Mouse (Mus musculus): Measurements from ENCODE around the gene Ak3.

The Ak3 gene

DNA sequence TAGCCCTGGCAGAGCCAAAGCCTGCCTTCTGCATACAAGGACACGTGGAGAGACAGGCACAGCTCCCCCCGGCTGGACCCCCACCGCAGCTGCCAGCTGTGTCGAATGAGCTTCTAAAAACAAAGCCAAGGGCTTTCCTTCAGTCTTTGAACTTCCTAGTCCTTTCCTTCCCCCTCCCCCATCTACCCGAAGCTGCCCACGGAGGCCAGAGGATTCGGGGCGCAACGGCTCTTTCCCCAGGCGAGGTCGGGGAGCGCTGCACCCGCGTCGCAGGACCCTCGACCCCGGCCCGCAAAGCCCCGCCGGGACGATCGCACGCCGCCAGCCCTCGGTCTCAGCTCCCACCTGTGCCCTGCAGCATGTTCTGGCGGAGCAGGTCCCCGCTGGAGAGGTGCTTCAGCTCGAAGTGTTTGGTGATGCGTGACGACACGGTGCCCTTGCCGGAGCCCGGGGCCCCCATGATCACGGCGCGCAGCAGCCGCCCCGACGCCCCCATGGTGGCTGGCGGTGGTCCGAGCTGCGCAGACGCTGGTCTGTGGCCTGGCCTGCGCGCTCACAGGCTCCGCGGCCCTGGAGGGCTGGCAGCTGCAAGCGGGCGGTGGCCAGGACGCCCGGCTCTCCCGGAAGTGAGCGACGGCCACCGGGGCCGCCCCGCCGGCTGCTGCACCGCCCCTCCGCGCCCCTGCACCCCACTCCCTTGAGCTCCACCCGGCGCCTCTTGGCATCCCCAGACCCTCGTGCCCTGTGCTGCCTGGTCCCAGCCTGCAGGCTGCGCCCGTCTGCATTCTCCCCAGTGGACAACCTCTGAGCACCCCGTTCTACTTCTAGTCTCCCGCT is at the start of gene Ak3:
Gene Ak3, minus strand, starts transcription at position 628 of the 837 bp plus-strand sequence.
- DNase-seq (ENCODE audit: low spot score), result peak; percentile 36

- DNase-seq (ENCODE audit: low spot score), result no peak
Observed at GRCm38 (mm10) chr19:29092194-29092593, 44.4 kb upstream of the Ak3 start.

DNA sequence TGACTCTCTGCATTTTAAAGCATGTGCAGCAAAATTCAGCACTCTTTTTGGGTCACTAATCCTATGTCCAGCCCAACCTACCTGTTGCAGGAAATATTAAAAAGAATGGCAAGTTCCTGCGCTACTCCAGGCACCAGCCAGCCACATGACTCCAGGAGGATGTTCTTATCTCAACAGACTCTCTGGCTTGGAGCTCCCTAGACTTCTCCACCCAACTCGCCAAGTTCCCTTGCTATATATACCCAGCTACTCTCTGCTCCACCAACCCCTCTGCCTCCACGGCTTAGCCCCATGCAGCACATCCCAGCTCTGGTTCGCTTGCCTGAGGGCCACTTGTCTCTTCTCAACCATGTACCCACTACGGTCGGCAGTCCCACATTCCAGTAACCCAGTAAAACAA is 40.9 kb upstream of the Ak3 start:
- no peak for DNase-seq (ENCODE audit: low spot score)

DNA sequence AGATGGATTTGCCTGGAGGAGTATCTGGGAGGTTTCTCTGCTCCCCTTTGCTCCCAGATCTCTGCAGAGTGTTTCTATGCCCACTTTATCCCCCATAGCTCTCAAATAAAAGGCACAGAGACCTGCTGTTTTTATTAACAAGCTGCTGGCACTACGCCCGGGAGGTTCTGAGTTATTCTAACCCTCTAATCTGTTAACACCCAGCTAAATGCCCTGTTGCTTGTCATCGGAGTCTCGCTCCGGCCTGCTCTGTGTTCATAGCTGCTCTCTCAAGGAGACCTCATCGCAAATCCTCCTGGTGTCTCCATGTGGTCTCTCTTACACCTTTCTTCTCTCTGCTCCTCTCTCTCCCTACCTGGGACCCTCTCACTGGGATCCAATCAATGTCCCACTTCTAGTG is 27.0 kb upstream of the Ak3 start:
- DNase-seq (ENCODE audit: low spot score), result no peak

DNA sequence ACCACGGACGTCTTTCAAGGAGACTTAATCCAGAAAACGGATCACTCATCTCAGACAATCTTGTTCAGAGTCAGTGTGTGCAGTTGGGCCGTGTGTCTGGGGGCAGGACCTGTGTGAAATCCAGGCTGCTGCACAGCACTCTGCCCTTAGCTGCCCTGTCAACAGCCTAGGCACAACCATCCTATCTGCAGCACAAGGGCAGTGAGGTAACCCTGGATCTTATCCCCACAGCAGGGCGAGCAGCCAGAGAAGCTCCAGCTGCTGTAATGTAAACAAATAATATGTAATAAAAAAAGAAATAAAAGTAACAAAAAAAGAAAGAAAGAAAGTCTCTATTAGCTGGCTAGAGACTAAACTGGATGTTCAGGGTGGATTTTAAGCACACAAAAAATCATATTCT is 21.4 kb upstream of the Ak3 start:
- DNase-seq (ENCODE audit: low spot score), result no peak

GRCm38 (mm10) chr19:29066981-29067471 is 19.3 kb upstream of the Ak3 start:
- DNase-seq (ENCODE audit: low spot score), result peak; percentile 96

DNA sequence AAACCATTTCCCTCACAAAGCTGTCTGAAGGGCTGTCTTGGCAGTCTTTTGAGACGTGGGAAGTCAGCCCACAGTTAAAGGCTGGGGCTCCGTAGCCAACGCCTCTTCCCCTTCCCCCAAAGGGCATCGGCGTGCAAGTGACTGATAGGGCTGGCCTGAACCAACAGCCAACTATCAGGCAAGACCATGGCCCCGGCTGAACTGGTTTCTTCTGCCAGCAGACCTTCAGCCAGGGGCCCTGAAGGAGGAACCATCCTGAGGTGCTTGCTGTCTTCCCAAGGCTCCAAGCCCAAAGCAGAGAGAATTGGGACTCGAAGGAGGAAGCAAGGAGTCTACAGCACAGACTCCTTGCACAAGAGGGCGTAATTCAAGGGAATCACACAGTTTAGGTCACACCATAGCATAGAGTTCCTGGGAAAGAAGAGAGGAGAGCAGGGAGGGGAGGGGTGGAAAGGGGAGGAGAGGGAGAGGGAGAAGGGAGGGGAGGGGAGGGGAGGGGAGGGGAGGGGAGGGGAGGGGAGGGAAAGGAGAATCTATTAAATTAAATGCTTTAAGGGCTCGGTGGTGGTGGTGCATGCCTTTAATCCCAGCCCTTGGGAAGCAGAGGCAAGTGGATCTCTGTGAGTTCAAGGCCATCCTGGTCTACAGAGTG is 16.8 kb upstream of the Ak3 start:
- peak; percentile 92 for DNase-seq (ENCODE audit: low spot score)

- peak; percentile 99 for DNase-seq (ENCODE audit: low spot score)
Observed at GRCm38 (mm10) chr19:29063577-29064363, 16.0 kb upstream of the Ak3 start.

DNA sequence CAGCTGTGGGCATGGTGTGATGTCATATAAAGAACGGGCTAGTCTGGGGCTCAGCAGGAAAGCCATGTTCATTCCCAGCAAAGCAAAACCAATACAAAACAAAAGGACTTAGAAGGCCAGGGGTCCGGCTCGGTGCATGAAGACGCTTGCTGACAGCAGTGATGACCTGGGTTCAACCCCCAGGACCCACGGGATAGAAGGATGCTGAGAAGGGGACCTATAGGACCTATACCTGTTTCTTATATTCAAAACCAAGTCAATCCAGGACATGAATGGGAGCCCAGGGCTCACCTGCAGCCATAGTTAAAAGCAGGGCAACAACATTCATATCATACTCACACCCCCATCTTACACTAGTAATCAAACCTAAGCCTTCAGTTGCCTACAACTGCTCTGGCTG is 15.2 kb upstream of the Ak3 start:
- DNase-seq (ENCODE audit: low spot score), result no peak

DNA sequence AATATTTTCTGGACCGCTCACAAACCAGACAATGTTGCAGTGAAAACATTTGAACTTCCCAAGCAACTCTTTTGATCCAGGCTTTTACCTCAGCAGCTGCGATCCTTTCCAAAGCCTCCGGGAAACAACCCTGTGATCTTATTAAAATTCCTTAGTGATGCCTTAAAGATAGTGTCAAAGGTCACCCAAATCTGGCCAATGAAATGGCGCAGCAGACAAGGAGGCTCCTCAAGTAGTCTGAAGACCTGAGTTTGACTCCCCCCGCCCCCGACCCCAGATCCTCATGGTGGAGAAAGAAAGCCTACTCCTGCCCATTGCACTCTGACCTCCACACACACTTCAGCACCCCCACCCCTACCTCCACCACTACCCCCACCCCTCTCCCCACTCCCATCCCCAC is 12.5 kb upstream of the Ak3 start:
- no peak for DNase-seq (ENCODE audit: low spot score)

DNA sequence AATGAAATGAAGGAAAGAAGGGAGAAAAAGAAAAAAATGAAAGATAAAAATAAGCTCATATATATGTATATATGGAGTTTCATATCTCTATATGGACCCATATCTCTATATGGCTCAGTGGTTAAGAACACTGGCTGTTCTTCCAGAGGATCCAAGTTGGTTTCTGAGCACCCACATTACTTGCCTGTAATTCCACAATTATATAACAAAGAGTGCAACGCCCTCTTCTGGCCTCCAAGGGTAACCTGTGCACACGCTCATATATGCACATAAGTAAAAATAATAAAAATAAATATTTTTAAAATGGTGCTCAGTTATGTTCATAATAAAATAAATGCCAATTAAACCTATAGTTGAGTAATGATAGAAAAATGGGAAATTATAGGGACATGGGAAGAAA is 11.9 kb upstream of the Ak3 start:
- DNase-seq (ENCODE audit: low spot score), result no peak

DNA sequence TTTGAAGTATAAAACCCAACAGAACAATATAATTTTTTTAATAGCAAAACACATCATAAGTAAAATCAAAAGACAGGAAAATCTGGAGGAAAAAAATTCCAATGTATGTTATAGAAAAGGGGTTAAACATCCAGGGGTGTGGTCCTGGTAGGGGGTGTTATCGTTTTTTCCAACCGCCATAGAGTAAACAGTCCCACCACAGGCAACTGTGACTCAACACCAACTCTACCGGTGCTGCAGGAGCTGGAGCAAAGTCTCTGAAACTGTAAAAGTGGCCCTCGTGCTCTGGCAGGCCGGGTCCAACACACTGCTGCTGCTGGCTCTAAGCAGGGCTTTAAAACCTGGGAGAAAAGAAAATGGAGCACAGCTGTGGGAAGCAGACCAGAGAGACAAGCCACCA is 11.0 kb upstream of the Ak3 start:
- no peak for DNase-seq (ENCODE audit: low spot score)

GRCm38 (mm10) chr19:29055469-29055868 is 7.7 kb upstream of the Ak3 start:
- no peak for DNase-seq (ENCODE audit: low spot score)

DNA sequence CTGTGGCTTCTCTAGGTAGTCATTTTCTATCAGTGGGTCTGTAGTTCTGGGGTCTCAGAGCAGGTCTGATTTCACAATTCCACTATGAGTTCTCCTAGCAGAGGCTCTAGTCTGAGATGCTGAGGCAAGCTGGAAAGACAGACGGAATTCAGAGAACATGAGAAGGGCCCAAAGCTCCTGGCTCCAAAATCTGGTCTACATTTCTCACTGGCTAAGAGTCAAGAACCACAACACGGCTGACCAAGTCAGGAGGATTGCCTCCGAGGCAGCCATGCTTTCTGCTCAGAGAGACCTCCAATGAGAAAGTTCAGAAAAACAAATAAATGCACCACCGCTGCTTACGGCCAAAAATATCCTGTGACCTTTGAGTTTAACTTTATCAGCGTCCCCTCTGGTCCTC is 6.8 kb upstream of the Ak3 start:
- no peak for DNase-seq (ENCODE audit: low spot score)

GRCm38 (mm10) chr19:29052786-29053185 is 5.0 kb upstream of the Ak3 start:
- no peak for DNase-seq (ENCODE audit: low spot score)

DNA sequence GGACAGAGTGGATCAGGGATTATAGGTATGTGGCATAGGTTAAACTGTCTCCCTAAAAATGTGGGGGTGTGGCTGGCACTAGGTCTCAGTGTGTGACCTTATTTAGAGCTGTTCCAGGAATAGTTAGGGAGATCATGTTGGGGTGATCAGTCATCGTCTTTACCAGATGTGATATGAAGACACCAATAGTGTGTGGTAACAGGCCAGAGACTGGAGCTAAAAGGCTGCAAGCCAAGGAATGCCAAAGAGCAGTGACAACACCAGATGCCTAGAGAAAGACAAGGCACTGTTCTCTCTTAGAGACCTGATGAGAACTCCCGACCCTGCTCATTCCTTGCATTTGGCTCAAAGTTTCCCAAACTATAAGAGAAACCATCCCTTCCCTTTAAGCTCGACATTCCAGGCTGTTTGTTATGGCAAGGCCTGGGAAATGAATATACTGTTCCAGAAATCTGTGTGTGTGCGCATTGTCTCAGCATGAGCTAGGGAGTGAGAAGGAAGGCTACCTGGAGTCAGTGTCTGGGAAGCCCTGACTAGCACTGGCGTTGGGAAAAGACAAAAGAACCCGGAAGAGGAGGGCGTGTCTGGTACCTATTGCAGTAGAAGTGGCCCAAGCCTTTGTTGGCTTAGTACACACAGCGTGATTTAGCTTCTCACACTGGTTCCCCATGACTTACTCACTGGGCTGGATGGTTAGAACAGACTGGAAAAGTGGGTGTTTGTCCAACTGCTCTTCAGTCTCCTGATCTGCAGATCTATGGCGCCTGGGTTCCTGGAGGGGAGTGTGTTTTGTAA is 2.6 kb upstream of the Ak3 start:
- no peak for DNase-seq (ENCODE audit: low spot score)

DNA sequence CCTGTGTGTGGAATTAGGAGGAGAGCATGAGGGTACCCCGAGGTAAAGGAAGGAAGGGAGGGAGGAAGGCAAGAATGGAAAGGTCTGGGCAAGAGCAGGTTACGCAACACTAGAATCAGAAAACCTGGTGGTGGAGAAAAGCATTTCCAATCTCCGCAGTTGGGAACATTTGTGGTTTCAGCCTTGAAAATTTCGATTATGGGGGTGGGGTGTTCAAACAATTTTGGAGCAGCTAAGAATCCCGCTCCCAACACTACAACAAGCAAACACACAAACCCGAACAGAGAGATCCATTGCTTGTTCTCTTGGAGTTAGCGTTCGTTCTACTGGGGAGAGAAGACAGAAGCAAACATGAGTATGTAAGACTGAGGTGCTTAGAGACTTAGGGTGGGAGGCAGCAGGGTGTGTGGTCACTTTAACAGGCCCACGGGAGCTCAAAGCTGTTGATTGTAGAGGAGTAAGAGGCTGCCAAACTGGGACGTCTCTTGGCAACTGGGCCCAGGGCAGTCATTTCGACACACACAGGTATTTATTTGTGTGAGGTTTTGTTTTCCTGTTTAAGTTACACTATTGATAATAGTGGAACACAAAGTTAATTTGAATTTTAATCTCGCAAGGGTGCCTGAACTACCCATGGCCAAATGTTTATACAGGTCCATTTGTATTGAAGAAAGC is 1.8 kb upstream of the Ak3 start:
- no peak for DNase-seq (ENCODE audit: low spot score)

DNA sequence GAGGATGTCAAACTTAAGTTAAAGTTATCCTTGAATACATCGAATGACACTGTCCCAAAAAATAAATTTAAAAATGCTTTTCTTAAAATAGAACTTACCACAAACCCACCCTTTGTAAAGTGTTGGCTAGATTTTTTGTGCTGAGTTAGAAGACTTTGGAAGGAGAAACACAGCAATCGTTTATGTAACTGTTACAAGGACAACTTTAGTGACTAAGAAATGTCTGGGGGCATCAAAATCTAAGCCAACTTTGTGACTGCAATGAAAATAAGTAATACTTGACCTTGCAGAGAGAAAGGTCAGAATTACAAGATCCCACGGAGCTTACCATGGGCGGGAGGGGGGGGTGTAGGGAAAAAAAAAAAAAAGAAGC is 814 bp downstream of the Ak3 start:
- DNase-seq (ENCODE audit: low spot score), result peak; percentile 13

DNA sequence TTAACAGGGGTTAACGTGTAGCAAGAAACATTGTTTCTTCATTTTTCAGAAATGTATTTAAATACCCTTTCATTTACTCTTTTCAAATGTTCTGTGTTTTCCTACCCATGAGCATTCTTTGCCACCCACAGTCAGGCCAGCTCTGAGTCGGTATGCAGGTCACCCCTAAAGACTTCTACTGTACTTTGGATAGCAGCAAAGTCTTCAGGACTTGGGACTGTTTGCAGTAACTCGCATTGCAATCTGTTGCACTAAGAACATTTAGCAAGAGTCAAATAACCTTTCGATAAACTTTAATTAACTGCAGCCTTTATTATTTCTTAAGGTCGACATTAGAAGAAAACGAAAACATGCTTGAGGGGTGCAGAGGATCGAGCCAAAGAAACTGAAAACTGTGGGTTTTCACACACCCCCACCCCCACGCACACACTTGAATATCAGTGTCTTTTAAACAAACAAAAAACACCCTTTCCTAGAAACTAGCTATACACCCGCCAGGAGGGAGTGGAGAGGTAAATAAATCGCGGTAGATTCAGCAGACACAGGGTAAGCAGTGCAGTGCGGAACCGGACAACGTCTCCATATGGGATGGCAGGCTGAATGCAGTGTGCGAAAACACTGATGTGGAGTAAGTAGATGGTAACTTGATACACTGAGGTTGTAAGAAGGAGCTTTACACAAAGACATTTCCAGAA is 1.7 kb downstream of the Ak3 start:
- no peak for DNase-seq (ENCODE audit: low spot score)

- no peak for DNase-seq (ENCODE audit: low spot score)
Observed at GRCm38 (mm10) chr19:29045369-29045768, 2.4 kb downstream of the Ak3 start.

DNA sequence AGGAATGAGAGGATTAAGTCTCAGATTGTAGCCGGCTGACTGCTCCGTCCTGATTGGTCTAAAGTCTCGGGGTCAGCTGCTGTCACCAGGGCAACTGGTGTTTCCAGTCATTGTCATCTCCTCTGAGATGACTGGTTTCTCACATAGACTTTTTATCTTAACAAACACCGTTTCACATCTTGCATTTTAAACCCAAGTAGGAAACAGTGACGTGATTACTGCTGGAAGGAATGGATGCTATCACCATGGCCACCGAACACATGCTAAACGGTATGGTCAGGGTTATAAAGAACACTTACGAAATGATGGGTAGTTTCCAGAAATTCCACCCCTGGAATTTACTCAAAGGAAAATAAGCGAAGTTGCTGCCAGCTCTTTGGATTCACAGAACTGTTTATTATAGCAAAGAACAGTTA is 3.4 kb downstream of the Ak3 start:
- DNase-seq (ENCODE audit: low spot score), result no peak

Data from c-Kit-positive CD71-positive TER-119-positive erythroid progenitor cells, embryonic 14.5 days (primary cell).